Mouse (Mus musculus) heart, postnatal 0 days (tissue): ENCODE measurements at regions not wholly inside any gene's neighbourhood (a gene's known extent, or its start where the extent isn't known, plus 50 kb on each side); places are given as distances from the start of the nearest gene placed in this dataset.

Experiments
- CTCF ChIP-seq: IDR thresholded peaks from 2 replicates; pipeline ENCODE4 v1.5.1; 2016; ENCODE audit warnings: antibody characterized with exemption, control low read depth, low read depth
- EP300 ChIP-seq: IDR thresholded peaks from 2 replicates; pipeline ENCODE4 v1.6.1; 2016; ENCODE audit warnings: antibody characterized with exemption, low read depth

- TF ChIP-seq CTCF (no peak), EP300 (no peak)
These were observed 530.2 kb downstream of the Pdcd6ip start for GRCm38 (mm10) chr9:113177918-113178235.
